Mouse (Mus musculus) cerebral cortex, adult 2 months (tissue): Measurements from ENCODE around the gene Batf.

ENCODE experiments used
- WGBS: fragments of 180-500 bp; shearing (Covaris S2); methylation state at CpG from one replicate; pipeline ENCODE4 v1.1.7; 2018; 5-methylcytosine and 5-hydroxymethylcytosine counted together

Gene Batf

GRCm38 (mm10) chr12:85686466-85687216 lies at the start of gene Batf:
Gene Batf, plus strand, starts transcription at chr12:85686669.
- 65% methylated on average over 22 of the region's 22 CpGs for WGBS

GRCm38 (mm10) chr12:85637932-85638331 lies 48.5 kb upstream of the Batf start:
- WGBS: 76% methylated on average over 9 of the region's 9 CpGs

DNA sequence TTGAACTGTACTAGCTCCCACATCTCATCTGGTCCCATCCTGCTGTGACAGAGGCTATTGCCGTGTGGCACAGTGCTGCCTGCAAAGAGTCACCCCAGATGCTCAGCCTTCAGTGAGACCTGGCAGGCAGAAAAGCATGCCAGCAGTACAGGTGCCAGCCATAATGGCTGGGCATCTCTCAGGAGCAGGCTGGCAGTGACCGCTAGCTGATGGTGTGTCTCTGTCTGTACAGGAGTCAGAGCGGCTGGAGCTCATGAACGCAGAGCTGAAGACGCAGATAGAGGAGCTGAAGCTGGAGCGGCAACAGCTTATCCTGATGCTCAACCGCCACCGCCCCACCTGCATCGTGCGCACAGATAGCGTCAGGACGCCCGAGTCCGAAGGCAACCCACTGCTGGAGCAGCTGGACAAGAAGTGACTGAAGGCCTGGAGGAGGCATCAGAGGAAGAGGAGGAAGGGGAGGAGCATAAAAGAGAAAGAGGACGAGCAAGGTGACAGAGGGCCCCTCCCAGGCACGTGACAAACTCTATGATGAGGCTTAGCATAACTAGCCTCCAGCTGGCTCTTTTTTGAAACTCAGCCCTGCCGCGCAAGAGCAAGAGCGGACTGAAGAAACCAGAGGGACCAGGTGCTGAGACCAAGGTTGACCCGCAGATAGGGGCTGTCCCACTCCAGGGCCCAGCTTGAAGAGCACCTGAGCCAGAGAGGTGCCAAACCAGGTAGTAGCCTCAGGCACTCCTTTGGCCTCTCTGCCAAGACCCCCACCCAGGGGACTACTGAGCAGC lies 47.7 kb upstream of the Batf start:
- WGBS: 75% methylated on average over 20 of the region's 20 CpGs

DNA sequence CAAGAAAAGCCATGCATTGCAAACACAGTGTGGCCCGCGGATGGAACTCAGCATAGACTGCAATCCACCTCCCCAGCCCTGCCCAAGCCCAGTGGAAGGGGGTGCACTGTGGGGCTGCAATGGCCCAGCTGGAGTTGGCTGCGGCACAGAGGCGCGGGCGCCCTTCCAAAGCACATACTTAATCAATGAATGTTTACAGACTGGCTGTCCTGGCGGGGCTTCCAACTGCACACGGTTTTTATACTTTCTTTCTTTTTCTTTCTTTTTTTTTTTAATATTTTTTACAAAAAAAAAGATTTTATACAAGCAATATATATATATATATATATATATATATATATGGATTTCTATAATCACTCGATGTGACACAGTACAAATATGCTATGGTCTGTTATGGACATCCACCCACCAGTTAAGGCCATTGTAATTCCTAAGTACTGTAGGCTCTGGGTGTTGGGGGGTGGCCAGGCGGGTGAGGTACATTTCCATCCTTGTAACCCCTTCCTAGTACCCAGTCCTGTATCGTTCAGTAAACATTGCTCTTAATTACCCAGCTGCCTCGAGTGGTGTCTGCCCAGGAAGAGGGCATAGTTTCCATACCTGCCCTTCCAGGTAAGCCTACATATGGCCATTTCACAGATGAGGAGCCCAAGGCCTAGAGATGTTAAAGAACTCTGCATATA lies 47.0 kb upstream of the Batf start:
- 47% methylated on average over 12 of the region's 12 CpGs for WGBS

- 72% methylated on average over 10 of the region's 10 CpGs for WGBS
Measured at GRCm38 (mm10) chr12:85640852-85641563, 45.5 kb upstream of the Batf start.

- 55% methylated on average over 4 of the region's 4 CpGs for WGBS
Measured at GRCm38 (mm10) chr12:85641564-85641931, 44.9 kb upstream of the Batf start.

GRCm38 (mm10) chr12:85643735-85644134 lies 42.7 kb upstream of the Batf start:
- WGBS: 78% methylated on average over 5 of the region's 5 CpGs

DNA sequence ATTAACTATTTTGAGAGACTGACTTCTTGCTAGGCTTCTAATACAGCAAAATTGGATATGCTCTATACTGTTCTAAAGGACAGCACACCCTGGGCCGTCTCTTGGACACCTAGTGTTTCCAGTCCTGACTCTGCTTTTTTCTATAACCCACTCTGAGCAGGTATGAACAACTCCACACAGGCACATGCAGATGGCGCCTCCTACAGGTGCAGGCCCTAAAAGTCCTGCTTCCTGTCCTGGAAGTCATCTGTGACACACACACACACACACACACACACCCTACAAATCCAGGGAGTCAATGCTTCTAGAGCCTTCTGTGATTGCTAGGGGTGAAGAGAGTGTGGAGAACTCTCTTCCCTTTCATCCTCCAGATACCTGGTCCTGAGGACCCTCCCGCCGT lies 40.8 kb upstream of the Batf start:
- WGBS: 93% methylated on average over 4 of the region's 4 CpGs

GRCm38 (mm10) chr12:85647346-85647745 lies 39.1 kb upstream of the Batf start:
- WGBS: 34% methylated on average over 10 of the region's 10 CpGs

GRCm38 (mm10) chr12:85647955-85648354 lies 38.5 kb upstream of the Batf start:
- WGBS: 83% methylated on average over 1 of the region's 1 CpGs

DNA sequence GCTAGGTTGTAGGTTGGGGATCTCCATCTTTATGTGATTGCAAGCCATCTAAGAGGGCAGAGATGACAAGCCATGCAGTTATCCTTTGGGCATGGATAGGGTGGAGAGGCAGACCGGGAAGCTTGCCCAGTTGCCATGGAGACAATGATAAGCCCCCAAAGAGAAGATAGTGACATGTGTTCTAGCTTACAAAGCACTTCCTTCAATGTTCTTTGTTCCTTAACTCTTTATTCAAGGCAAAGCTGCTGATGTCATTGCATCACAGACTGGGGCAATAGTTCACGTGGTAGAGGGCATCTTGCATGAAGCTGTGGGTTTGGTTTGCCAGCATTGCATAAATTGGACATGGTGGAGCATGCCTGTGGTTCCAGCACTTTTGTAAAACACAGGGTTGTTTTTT lies 27.1 kb upstream of the Batf start:
- 38% methylated on average over 2 of the region's 2 CpGs for WGBS

GRCm38 (mm10) chr12:85660855-85661254 lies 25.6 kb upstream of the Batf start:
- 91% methylated on average over 12 of the region's 12 CpGs for WGBS

- WGBS: 82% methylated on average over 8 of the region's 8 CpGs
Measured at GRCm38 (mm10) chr12:85662232-85662631, 24.2 kb upstream of the Batf start.

- 7% methylated on average over 9 of the region's 9 CpGs for WGBS
Measured at GRCm38 (mm10) chr12:85662896-85663295, 23.6 kb upstream of the Batf start.

DNA sequence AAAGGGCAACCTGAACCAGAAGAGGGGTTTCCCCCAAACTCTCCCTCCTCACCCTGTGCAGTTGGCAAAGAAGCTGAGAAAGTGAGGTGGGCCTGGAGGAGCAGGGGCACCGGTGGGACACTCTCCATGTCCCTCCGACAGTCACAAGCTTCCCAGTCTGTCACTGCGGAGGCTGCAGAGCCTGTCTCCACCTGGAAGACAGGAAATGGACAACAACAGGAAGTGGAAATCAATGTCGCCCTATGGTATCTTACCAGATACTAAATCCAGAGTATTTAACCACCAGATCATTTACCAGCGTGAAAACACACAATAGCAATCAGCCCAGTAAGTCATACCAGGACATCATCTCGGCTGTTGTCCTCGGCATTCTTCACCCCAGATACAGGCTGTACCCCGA lies 20.4 kb upstream of the Batf start:
- 92% methylated on average over 8 of the region's 8 CpGs for WGBS

DNA sequence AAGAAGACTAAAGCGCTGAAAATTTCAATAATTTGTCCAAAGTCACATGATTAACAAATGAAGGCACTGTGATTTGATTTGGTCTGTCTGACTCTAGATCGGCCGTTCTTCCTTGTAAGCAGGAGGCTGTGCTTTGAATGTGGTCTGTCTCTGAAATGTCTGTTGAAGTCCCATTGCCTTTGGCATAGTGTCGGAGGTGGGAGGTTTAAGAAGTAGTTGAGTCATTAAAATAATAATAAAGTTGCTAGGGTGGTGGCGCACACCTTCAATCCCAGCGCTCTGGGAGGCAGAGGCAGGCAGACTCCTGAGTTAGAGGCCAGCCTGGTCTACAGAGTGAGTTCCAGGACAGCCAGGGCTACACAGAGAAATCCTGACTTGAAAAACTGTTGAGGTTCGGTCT lies 19.4 kb upstream of the Batf start:
- WGBS: 93% methylated on average over 7 of the region's 7 CpGs

DNA sequence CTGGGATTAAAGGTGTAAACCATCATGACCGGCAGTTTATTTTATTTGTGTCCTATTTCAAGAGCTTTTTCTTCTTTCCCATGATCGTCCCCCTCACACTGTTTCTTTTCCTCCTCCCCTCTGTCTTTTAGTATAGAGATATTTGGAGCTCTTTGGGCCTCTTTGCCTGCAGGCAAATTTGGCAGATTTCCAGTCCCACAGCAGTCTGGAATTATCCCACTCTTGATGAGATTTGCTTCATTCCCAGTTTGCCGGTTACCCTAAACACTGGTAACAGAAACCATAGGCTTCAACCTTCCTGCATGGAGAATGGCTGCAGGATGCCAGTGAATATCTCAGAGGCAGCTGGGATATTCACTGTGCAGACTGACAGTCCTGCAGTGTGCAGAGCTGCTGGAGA lies 17.8 kb upstream of the Batf start:
- WGBS: 29% methylated on average over 3 of the region's 3 CpGs

DNA sequence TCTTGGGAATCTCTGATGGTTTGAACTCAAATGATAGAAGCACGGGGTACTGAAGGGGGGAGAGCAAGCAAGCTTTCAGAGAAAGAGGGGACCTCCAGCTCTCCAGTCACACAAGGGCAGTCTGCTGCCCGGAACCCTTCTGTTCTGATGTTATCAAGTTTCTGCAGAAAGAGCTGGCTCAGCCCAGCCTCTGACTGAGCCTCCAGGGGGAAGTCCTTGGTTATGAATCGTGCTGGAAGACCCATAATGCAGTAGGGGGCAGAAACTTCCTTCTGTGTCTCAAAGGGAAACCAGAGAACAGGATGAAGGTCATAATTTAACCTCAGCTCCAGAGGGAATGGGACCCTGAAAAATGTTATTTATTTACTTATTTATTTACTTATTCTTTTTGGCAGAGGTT lies 16.4 kb upstream of the Batf start:
- WGBS: 79% methylated on average over 3 of the region's 3 CpGs

GRCm38 (mm10) chr12:85673914-85674313 lies 12.6 kb upstream of the Batf start:
- 77% methylated on average over 8 of the region's 8 CpGs for WGBS

DNA sequence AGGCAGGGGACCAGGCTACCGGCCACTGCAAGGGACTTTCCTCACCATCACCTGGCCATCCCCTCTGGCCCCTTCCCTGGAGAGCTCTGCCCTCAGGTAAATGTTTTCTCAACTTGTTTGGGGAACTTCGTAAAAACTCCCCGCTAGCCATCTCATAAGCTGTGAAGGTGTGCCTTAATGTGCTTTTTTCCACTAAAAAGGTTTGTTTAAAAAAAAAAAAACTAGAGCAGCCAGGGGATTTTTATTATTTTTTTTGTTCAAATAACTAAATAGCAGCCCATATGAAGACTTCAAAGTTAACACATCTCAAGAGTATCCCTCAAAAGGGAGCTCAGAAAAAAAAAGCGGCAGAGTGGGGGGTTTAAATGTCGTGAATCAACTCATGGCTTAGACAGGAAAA lies 7.4 kb upstream of the Batf start:
- WGBS: 90% methylated on average over 5 of the region's 5 CpGs

DNA sequence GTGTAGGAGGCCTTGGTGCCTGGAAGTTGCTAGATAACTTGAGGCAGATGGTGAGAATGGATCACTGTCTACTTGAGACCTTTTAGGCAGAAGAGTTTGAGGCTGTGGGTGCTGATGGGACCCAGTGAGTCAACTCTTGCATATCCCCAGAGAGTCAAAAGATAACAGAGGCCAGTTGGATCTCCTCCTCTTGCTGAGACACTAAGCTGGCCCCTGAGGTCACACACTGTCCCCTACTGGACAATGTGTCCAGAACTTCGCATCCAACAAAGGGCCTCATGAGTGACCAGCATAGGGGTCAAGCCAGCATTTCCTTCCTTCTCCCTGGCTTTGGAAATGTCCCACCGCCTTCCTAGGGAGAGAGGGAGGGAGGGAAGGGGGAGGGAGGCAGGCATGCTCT lies 6.7 kb upstream of the Batf start:
- 78% methylated on average over 2 of the region's 2 CpGs for WGBS

DNA sequence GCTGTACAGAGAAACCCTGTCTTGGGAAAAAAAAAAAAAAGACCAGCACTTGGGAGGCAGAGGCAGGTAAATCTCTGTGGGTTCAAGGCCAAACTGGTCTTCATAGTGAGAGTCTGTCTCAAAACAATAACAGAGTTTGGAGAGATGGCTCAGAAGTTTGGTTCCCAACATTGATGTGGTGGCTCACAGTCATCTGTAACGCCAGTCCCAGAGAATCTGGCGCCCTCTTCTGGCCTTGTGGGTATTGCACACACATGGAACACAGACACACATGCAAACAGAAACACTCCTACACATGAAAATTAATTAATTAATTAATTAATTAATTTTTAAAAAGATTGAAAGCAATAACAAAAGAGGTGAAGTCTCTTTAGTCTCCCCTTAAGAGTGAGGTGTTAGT lies 4.1 kb upstream of the Batf start:
- WGBS: 42% methylated on average over 2 of the region's 2 CpGs
